Mouse (Mus musculus): Measurements from ENCODE around the gene Prr13.
A peak's percentile ranks its signal among the peaks of the same experiment; 100 is the strongest.

The Prr13 gene

GRCm38 (mm10) chr15:102505770-102506463, 47.1 kb downstream of the Prr13 start:
- no peak for DNase-seq

DNA sequence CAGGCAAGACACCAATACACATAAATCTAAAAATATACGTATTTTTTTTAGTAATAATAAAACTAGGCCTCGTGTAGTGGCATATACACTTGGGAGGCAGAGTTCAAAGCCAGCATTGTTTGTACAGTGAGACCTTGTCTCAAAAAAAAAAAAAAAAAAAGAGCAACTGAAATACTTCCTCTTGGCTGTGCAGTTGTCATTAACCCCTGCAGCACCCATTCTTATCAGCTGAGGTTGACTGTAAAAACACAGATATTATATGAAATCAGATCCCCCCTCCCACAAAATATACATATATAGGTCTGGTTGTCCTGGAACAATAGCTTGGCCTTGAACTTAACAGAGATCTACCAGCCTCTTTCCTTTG, 47.6 kb downstream of the Prr13 start:
- no peak for DNase-seq

GRCm38 (mm10) chr15:102506864-102507263, 48.0 kb downstream of the Prr13 start:
- no peak for DNase-seq

GRCm38 (mm10) chr15:102507561-102507960, 48.7 kb downstream of the Prr13 start:
- no peak for DNase-seq

DNA sequence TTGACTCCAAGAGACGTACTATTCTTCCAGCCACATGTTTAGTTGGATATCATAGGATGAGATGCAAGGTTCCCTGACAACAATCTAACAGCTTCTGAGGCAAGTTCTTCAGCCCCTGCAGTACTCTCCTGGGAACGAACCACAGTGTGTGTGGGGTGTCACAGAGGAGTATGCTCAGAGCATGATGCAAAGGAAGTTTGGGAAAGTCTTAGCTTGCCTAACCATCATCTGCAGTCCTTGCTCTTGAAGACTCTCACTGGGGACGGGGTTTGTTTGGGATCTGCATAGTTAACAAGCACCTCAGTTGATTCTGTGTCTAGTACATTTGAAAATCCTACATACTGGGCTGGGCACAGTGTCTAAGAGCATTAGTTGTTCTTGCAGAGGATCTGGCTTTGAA, 49.5 kb downstream of the Prr13 start:
- DNase-seq, result no peak

DNA sequence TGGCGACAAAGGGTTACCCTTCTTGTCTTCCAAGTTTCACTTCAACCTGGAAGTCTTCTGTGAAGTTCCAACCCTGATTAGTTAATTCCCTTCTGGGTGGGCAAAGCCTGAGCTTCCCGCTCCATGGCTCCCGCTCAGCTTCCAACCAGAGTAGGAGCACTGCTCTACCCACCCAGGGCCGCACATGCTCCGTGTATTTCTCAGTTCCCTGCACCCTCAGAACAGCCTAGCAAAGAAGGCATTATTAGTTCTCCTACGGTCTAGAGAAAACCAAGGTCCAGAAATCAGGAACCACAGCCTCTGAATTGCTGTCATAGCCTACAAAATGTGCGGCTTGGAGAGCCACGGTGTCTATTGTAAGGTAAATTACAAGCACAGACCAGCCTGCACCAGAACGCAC, 51.3 kb downstream of the Prr13 start:
- DNase-seq, result no peak

- peak; percentile 93 for DNase-seq
Observed at GRCm38 (mm10) chr15:102510590-102511284, 51.9 kb downstream of the Prr13 start.

- DNase-seq, result no peak
Observed at GRCm38 (mm10) chr15:102511285-102511833, 52.5 kb downstream of the Prr13 start.

GRCm38 (mm10) chr15:102512010-102512409, 53.2 kb downstream of the Prr13 start:
- DNase-seq, result no peak
